Mouse (Mus musculus): ENCODE measurements around the gene Aebp2. TPM values are rescaled to one million over a fixed set of nuclear protein-coding genes. Genes with fewer than 3 reads are reported as not detected.
A peak's percentile ranks its signal among the peaks of the same experiment; 100 is the strongest.

The Aebp2 gene
- total RNA-seq, 2 experiments from 2014 or later = 47.1 to 52.9 TPM

GRCm38 (mm10) chr6:140678658-140679271, 56.3 kb downstream of the Aebp2 start:
- peak; percentile 55 to 78 for DNase-seq (ENCODE audit: low spot score in 2 of 2)
- intact Hi-C loops (cut with DNase I) = no loop called here

- no peak for DNase-seq (ENCODE audit: low spot score in 2 of 2)
- intact Hi-C loops (cut with DNase I) = no loop called here
Observed at GRCm38 (mm10) chr6:140680713-140681112, 58.2 kb downstream of the Aebp2 start.

GRCm38 (mm10) chr6:140682829-140683228, 60.4 kb downstream of the Aebp2 start:
- intact Hi-C loops (cut with DNase I) = no loop called here
- DNase-seq (ENCODE audit: low spot score in 2 of 2) = no peak

GRCm38 (mm10) chr6:140684403-140684802, 61.9 kb downstream of the Aebp2 start:
- intact Hi-C loops (cut with DNase I) = no loop called here
- no peak for DNase-seq (ENCODE audit: low spot score in 2 of 2)

GRCm38 (mm10) chr6:140689617-140690404, 67.3 kb downstream of the Aebp2 start:
- DNase-seq (ENCODE audit: low spot score in 2 of 2) = no peak
- intact Hi-C loops (cut with DNase I) = no loop called here

- intact Hi-C loops (cut with DNase I) = no loop called here
- no peak for DNase-seq (ENCODE audit: low spot score in 2 of 2)
Observed at GRCm38 (mm10) chr6:140692160-140692559, 69.7 kb downstream of the Aebp2 start.

GRCm38 (mm10) chr6:140696192-140696879, 73.9 kb downstream of the Aebp2 start:
- intact Hi-C loops (cut with DNase I) = no loop called here
- DNase-seq (ENCODE audit: low spot score in 2 of 2) = peak in 1 of 2 experiments; percentile 15

- intact Hi-C loops (cut with DNase I) = no loop called here
- DNase-seq (ENCODE audit: low spot score in 2 of 2) = peak; percentile 56 to 68
Observed at GRCm38 (mm10) chr6:140697994-140698393, 75.5 kb downstream of the Aebp2 start.

GRCm38 (mm10) chr6:140698596-140698995, 76.1 kb downstream of the Aebp2 start:
- intact Hi-C loops (cut with DNase I) = no loop called here
- no peak for DNase-seq (ENCODE audit: low spot score in 2 of 2)

- intact Hi-C loops (cut with DNase I) = no loop called here
- DNase-seq (ENCODE audit: low spot score in 2 of 2) = no peak
Observed at GRCm38 (mm10) chr6:140701259-140701658, 78.8 kb downstream of the Aebp2 start.

- DNase-seq (ENCODE audit: low spot score in 2 of 2) = no peak
- intact Hi-C loops (cut with DNase I) = no loop called here
Observed at GRCm38 (mm10) chr6:140705132-140705531, 82.7 kb downstream of the Aebp2 start.

GRCm38 (mm10) chr6:140706056-140706455, 83.6 kb downstream of the Aebp2 start:
- no peak for DNase-seq (ENCODE audit: low spot score in 2 of 2)
- intact Hi-C loops (cut with DNase I) = no loop called here

GRCm38 (mm10) chr6:140708059-140708458, 85.6 kb downstream of the Aebp2 start:
- DNase-seq (ENCODE audit: low spot score in 2 of 2) = no peak
- intact Hi-C loops (cut with DNase I) = no loop called here

GRCm38 (mm10) chr6:140709415-140710107, 87.1 kb downstream of the Aebp2 start:
- intact Hi-C loops (cut with DNase I) = loop anchor here (5.0 kb wide), 1 partner anchor 868 kb away; no protein-coding TSS in a partner anchor
- no peak for DNase-seq (ENCODE audit: low spot score in 2 of 2)

GRCm38 (mm10) chr6:140712754-140713153, 90.3 kb downstream of the Aebp2 start:
- intact Hi-C loops (cut with DNase I) = loop anchor here (5.0 kb wide), 1 partner anchor 865 kb away; no protein-coding TSS in a partner anchor

GRCm38 (mm10) chr6:140714905-140715365, 92.5 kb downstream of the Aebp2 start:
- DNase-seq (ENCODE audit: low spot score in 2 of 2) = peak; percentile 81 to 85
- intact Hi-C loops (cut with DNase I) = loop anchor here (5.0 kb wide), 1 partner anchor 862 kb away; no protein-coding TSS in a partner anchor

More at GRCm38 (mm10) chr6:140712754-140713153, 90.3 kb downstream of the Aebp2 start:
- DNase-seq (ENCODE audit: low spot score in 2 of 2) = peak; percentile 82 to 88

- intact Hi-C loops (cut with DNase I) = no loop called here
- no peak for DNase-seq (ENCODE audit: low spot score in 2 of 2)
Observed at GRCm38 (mm10) chr6:140722058-140722457, 99.6 kb downstream of the Aebp2 start.

Measured in left cerebral cortex, postnatal 14 days (tissue).